Mouse (Mus musculus) urinary bladder, postnatal 36 days (tissue): ENCODE data around the gene Snn.
"Not testable (repeated sequence)": the region's sequence is repeated elsewhere in the genome, so short reads cannot be mapped to it uniquely, and the experiment has no call there.

ENCODE experiments used
- DNase-seq, 2 experiments: peaks; one replicate each; pipeline ENCODE4 v3.0.0; 2022; ENCODE audit warnings: low spot score in 2 of 2, mixed read lengths in 1 of 2

Gene Snn

DNA sequence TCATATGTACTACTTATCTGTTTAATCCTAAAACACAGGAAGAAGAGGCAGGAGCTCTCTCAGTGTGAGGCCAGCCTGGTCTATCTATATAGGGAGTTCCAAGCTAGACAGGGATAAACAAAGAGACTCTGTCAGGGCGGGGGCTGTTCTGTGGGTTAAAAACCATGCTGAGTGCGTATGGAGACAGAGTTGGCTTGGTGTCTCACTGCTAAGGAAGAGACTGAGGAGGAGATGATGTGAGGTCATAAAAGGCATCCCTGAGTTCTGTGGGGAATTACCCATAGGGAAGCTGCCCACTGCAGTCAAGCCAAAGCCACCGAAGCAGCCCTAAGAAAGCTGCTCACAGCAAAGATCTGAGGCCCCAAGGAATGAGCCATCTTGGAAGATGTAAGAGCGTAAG, at the start of gene Snn:
Gene Snn, plus strand, starts transcription at position 301 of the 400 bp plus-strand sequence.
- no peak for DNase-seq

GRCm38 (mm10) chr16:11011206-11011605, 49.5 kb upstream of the Snn start:
- DNase-seq, result no peak

DNA sequence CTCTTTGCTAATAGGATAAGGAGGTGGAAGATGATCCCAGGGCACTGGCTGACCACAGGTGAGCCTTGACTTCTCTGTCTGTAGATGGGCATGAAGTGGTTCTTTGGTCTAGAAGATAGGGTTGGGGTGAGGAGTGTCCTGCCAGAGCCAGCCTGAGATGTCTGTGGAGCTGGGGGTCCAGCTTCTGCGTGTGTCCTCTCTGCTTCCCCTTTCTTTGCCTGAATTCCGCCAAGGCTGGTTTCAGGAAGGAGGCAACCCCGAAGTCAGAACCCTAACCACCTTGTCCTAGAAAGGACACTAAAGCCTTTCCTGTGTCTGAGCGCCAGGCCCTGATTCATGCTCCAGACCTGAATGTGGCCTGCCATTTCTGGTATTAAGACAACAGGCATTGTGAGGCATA, 48.8 kb upstream of the Snn start:
- no peak for DNase-seq

- peak in 1 of 2 experiments; percentile 37 for DNase-seq
Measured at GRCm38 (mm10) chr16:11012571-11013463, 47.9 kb upstream of the Snn start.

GRCm38 (mm10) chr16:11013464-11014147, 47.1 kb upstream of the Snn start:
- DNase-seq, result not testable (repeated sequence)

- no peak for DNase-seq
Measured at GRCm38 (mm10) chr16:11014407-11014806, 46.3 kb upstream of the Snn start.

DNA sequence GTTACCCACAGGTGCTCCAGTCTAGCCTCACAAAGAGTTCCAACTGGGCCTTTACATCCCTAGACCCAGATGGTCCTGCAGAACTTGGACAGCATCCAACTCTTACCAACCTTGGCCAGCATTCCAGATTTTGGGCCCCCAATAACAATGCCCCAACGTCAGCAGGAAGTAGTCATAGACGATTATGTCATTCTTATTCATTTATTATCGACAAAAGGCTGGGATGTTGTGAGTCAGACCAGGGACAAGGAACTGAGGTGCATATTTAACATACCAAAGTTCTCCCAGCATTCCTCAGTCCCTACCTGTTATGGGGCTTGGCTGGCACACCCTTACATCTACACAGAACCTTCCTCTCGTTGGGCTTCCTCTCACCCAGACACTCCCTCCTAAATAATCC, 44.4 kb upstream of the Snn start:
- no peak for DNase-seq

GRCm38 (mm10) chr16:11017807-11018595, 42.7 kb upstream of the Snn start:
- no peak for DNase-seq

- no peak for DNase-seq
Measured at GRCm38 (mm10) chr16:11021403-11022112, 39.2 kb upstream of the Snn start.

GRCm38 (mm10) chr16:11022113-11022489, 38.6 kb upstream of the Snn start:
- no peak for DNase-seq

DNA sequence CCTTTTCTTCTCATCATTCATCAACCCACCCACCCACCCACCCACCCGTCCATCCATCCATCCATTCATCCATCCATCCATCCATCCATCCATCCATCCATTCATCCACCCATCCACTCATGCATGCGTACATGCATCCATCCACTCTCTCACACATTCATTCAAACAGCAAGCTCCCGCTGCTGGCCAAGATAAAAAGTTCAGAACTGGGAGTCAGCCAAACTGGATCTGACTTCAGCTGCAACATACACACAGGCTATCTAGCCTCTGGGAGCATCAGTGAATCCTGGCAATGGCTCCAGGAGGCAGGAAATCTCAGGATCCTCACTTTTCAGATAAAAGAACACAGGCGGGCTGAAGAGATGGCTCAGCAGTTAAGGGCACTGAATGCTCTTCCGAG, 37.1 kb upstream of the Snn start:
- no peak for DNase-seq

GRCm38 (mm10) chr16:11024841-11025240, 35.9 kb upstream of the Snn start:
- DNase-seq, result no peak

DNA sequence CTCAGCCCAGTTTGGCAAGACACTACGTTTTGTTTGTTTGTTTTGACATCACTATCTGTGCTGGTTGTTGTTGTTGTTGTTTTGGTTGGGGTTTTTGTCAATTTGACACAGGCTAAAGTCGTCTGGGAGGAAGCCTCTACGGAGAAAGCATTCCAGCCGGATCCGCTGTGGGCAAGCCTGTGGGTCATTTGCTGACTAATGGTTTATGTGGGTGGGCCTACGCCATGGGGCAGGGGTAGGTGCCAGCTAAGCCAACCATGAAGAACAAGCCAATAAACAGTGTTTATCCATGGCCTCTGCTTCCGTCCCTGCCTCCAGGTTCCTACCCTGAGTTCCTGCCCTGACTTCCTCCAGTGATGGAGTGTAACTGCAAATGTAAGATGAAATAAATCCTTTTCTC, 32.5 kb upstream of the Snn start:
- DNase-seq, result no peak

DNA sequence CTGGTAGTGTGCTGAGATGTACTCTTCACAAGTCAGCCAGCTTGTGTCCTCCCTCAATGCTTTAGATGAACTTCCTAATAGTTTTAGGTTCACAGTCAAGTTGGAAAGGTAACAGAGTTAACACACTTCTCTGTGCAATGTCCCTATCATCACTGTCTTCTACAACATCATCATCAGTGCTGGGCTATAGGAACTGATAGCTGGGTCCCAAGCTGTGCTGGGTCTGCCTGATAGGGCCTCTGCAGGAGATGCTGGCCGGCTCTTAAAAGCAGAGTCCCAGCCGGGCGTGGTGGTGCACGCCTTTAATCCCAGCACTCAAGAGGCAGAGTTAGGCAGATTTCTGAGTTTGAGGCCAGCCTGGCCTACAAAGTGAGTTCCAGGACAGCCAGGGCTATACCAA, 29.9 kb upstream of the Snn start:
- no peak for DNase-seq

DNA sequence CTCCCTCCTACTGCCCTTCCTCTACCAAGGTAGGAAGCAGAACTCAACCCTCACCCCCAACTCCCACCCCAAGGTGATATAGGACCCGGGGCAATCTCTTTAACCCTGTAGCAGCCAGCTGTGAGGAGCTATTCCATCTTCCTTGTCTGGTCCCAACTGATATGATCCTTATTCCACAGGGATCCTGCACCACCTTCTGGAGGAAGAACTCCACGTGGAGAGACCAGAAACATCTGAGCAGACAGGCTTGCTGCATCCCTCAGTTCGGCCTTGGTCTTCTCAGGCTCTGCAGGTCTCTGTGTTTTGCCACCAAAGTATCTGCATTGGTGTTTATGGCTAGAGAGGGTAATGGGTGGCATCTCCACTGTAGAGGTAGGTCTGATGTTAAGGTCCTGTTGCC, 29.4 kb upstream of the Snn start:
- no peak for DNase-seq

- peak; percentile 79 to 86 for DNase-seq
Measured at GRCm38 (mm10) chr16:11034193-11034803, 26.4 kb upstream of the Snn start.

GRCm38 (mm10) chr16:11035273-11035672, 25.5 kb upstream of the Snn start:
- no peak for DNase-seq

DNA sequence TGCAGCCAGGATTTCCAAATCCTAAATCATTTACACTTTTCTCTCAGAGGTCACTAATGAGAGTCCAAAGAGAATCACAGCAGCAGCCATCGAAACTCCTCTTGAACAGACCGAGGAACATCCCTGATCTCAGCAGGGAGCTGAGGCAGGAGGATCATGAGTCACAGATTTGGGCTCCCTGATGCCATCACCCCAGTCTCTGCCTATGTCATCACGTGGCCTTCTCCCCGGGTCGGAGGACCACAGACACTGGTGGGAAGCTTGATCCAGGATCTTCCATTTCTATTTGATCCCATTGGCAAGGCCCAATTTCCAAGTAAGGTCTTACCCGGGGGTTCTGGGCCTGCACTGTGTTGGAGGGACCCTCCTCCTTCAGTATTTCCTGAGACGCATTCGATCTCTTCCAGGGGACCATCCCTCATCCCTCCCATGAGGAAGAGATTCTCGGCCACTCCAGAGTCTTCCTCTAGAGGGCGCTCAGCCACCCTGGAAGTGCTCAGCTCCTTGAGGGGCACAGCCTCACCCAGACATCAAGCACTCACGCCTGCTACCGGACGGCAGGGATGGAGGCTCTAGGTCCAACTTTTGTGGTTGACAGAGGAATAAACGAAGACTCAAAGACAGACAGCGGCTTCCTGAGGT, 24.8 kb upstream of the Snn start:
- peak; percentile 44 to 64 for DNase-seq

GRCm38 (mm10) chr16:11040603-11041002, 20.1 kb upstream of the Snn start:
- no peak for DNase-seq

- no peak for DNase-seq
Measured at GRCm38 (mm10) chr16:11043239-11043638, 17.5 kb upstream of the Snn start.

- DNase-seq, result no peak
Measured at GRCm38 (mm10) chr16:11046437-11046836, 14.3 kb upstream of the Snn start.
